ENCODE assay signal across 8 mouse cellular contexts in the genomic region with DNA sequence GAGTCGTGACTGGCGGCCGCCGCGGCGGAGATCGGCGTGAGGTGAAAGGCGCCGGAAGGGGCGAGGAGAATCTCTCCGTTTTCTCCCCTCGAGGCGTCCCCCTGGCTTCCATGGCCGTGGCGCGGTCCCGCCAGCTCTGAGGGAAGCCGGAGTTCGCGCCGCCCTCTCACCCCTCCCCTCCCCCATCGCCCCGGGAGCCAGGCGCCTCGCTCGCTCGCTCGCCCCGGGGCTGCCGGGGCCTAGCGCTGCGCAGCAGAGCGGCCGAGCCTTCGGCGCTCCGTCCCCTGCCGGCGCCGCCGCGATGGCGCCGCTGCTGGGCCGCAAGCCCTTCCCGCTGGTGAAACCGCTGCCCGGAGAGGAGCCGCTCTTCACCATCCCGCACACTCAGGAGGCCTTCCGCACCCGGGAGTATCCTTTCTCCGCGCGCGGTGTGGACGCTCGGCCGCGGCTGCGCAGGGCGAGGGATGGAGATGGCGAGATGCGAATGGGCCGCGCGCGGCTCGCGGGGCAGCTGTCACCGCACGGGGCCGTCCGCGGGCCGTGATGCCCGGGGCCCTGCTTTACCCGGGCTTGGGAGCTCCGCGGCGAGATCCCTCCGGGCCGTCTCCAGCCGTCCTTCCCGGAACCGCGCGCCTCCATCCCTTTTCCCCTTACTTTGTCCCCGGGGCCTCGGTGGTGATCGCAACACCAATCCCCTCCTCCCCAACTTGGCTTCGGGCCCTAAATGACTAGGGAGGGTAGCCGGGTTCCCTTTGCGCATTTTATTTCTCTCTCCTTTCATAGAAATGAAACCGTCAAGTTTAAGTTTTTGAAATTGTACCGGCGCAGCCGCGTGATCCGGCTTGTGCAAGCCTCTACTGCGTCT. TPM values are rescaled to one million over a fixed set of nuclear protein-coding genes. Genes with fewer than 3 reads are reported as not detected.
DNase-seq lines count a peak whose midpoint lies in the region; ATAC-seq lines count a peak whose summit lies in the region.

No protein-coding gene starts in this region.

- DNase-seq in left cerebral cortex, postnatal 25 days (ENCODE audit: low spot score in 2 of 2): peak; percentile 36 to 44
- DNase-seq in left cerebral cortex, adult 9 months (ENCODE audit: low spot score in 2 of 2): no peak
- peak; percentile 49 for DNase-seq in c-Kit-positive CD71-negative TER-119-negative erythroid progenitor cells, embryonic 14.5 days (ENCODE audit: low read depth)
- DNase-seq in liver, embryonic 11.5 days (ENCODE audit: low spot score): peak; percentile 88
- DNase-seq in thymus, postnatal 4 days: peak; percentile 87

- peak overlapping the region; percentile 96 for H3K4me3 ChIP-seq in forebrain, embryonic 16.5 days (replicated peaks; ENCODE audit: low read length)
- peak overlapping the region; percentile 98 for H3K4me3 ChIP-seq in hindbrain, embryonic 12.5 days
- H3K4me3 ChIP-seq in liver, embryonic 11.5 days (ENCODE audit: low read depth, low read length): peak overlapping the region; percentile 99
- peak overlapping the region; percentile 76 for H3K4me3 ChIP-seq in midbrain, embryonic 16.5 days (ENCODE audit: low read depth, low read length)

- H3K27ac ChIP-seq in forebrain, embryonic 16.5 days (ENCODE audit: low read length): peak overlapping the region; percentile 94
- peak overlapping the region; percentile 98 for H3K27ac ChIP-seq in hindbrain, embryonic 12.5 days
- H3K27ac ChIP-seq in liver, embryonic 11.5 days (ENCODE audit: low read depth, low read length): peak overlapping the region; percentile 98
- peak overlapping the region; percentile 95 for H3K27ac ChIP-seq in midbrain, embryonic 16.5 days (ENCODE audit: low read length)

- H3K27me3 ChIP-seq in forebrain, embryonic 16.5 days (replicated peaks; ENCODE audit: control insufficient read depth, insufficient read depth, low read length): no peaks in the 10 kb centered on the region
- H3K27me3 ChIP-seq in hindbrain, embryonic 12.5 days: no peaks in the 10 kb centered on the region
- no peaks in the 10 kb centered on the region for H3K27me3 ChIP-seq in liver, embryonic 11.5 days (replicated peaks; ENCODE audit: control insufficient read depth, insufficient read depth, low read length)
- H3K27me3 ChIP-seq in midbrain, embryonic 16.5 days (ENCODE audit: control insufficient read depth, insufficient read depth, low read depth, low read length): no peaks in the 10 kb centered on the region

- H3K4me2 ChIP-seq in forebrain, embryonic 16.5 days (ENCODE audit: low read length): peak overlapping the region; percentile 94
- H3K4me2 ChIP-seq in hindbrain, embryonic 12.5 days (replicated peaks): peak overlapping the region; percentile 74
- H3K4me2 ChIP-seq in liver, embryonic 11.5 days: peak overlapping the region; percentile 82
- peak overlapping the region; percentile 93 for H3K4me2 ChIP-seq in midbrain, embryonic 16.5 days (ENCODE audit: low read length)

- H3K9ac ChIP-seq in forebrain, embryonic 16.5 days (replicated peaks; ENCODE audit: low read depth, low read length): peak overlapping the region; percentile 97
- peak overlapping the region; percentile 97 for H3K9ac ChIP-seq in hindbrain, embryonic 12.5 days
- H3K9ac ChIP-seq in liver, embryonic 11.5 days (ENCODE audit: low read depth, low read length): peak overlapping the region; percentile 99
- peak overlapping the region; percentile 84 for H3K9ac ChIP-seq in midbrain, embryonic 16.5 days (ENCODE audit: low read depth, low read length)

- intact Hi-C loops in left cerebral cortex, postnatal 25 days (cut with DNase I): loop anchor here (1.0 to 5.0 kb wide), 4 partner anchors 19 to 175 kb away; a partner anchor contains a TSS

- peaks cover 5% of the 10 kb centered on the region for H3K9me3 ChIP-seq in forebrain, embryonic 16.5 days (ENCODE audit: control insufficient read depth, low read length)
- H3K9me3 ChIP-seq in hindbrain, embryonic 12.5 days (replicated peaks): no peaks in the 10 kb centered on the region
- no peaks in the 10 kb centered on the region for H3K9me3 ChIP-seq in liver, embryonic 11.5 days (ENCODE audit: control insufficient read depth, low read length)
- H3K9me3 ChIP-seq in midbrain, embryonic 16.5 days (replicated peaks; ENCODE audit: control insufficient read depth, low read length, poor library complexity, severe bottlenecking): no peaks in the 10 kb centered on the region

- H3K4me1 ChIP-seq in forebrain, embryonic 16.5 days (replicated peaks; ENCODE audit: control insufficient read depth, insufficient read depth, low read length): peaks cover 31% of the 10 kb centered on the region
- peaks cover 23% of the 10 kb centered on the region for H3K4me1 ChIP-seq in hindbrain, embryonic 12.5 days
- peaks cover 21% of the 10 kb centered on the region for H3K4me1 ChIP-seq in liver, embryonic 11.5 days (replicated peaks; ENCODE audit: control insufficient read depth, insufficient read depth, low read length)
- H3K4me1 ChIP-seq in midbrain, embryonic 16.5 days (ENCODE audit: control insufficient read depth, insufficient read depth, low read length): peaks cover 34% of the 10 kb centered on the region

- WGBS in forebrain, embryonic 16.5 days: under 1% methylated on average over 90 of the region's 102 CpGs
- under 1% methylated on average over 90 of the region's 102 CpGs for WGBS in hindbrain, embryonic 12.5 days
- WGBS in liver, embryonic 11.5 days: under 1% methylated on average over 101 of the region's 102 CpGs
- WGBS in midbrain, embryonic 16.5 days: under 1% methylated on average over 86 of the region's 102 CpGs

- H3K36me3 ChIP-seq in forebrain, embryonic 16.5 days (ENCODE audit: control insufficient read depth, insufficient read depth): no peaks in the 10 kb centered on the region
- H3K36me3 ChIP-seq in hindbrain, embryonic 12.5 days: peaks cover 14% of the 10 kb centered on the region; the same call in 1 of the 2 replicates
- H3K36me3 ChIP-seq in liver, embryonic 11.5 days (ENCODE audit: control insufficient read depth, insufficient read depth, low read length): peaks cover 2% of the 10 kb centered on the region; the same call in 1 of the 2 replicates
- peaks cover 2% of the 10 kb centered on the region for H3K36me3 ChIP-seq in midbrain, embryonic 16.5 days (ENCODE audit: control insufficient read depth, insufficient read depth, low read length)

- peak; percentile 63 for ATAC-seq in forebrain, embryonic 16.5 days
- peak; percentile 70 for ATAC-seq in hindbrain, embryonic 12.5 days (ENCODE audit: low FRiP score)
- ATAC-seq in liver, embryonic 11.5 days (replicated peaks; ENCODE audit: low FRiP score): peak; percentile 67
- peak; percentile 56 for ATAC-seq in midbrain, embryonic 16.5 days

RNA-seq across cellular contexts. Expression of a gene that starts 0.5 kb away (rescaled TPM):
- 10 to 100 TPM; 64.5 to 72.0 TPM for total RNA-seq in left cerebral cortex, postnatal 25 days (2021)
- 34.4 and 39.4 TPM in 2 replicates for polyA plus RNA-seq in forebrain, embryonic 16.5 days (2015; fragmentation: Nextera tagmentation; extraction: Ambion mirVana)
- polyA plus RNA-seq in hindbrain, embryonic 12.5 days (2016; fragmentation: Nextera tagmentation; extraction: Ambion mirVana): 63.6 and 63.7 TPM in 2 replicates
- polyA plus RNA-seq in liver, embryonic 11.5 days (2014; fragmentation: Nextera tagmentation; extraction: Ambion mirVana): 47.2 and 50.8 TPM in 2 replicates
- polyA plus RNA-seq in midbrain, embryonic 16.5 days (2015; fragmentation: Nextera tagmentation; extraction: Ambion mirVana): 19.5 and 26.8 TPM in 2 replicates

RNA-seq across cellular contexts. Expression of a gene that starts 19.5 kb away (rescaled TPM):
- 10 to 100 TPM; 52.4 to 53.4 TPM for total RNA-seq in left cerebral cortex, postnatal 25 days (2021)
- polyA plus RNA-seq in forebrain, embryonic 16.5 days (2015; fragmentation: Nextera tagmentation; extraction: Ambion mirVana): 49.7 and 53.9 TPM in 2 replicates
- polyA plus RNA-seq in hindbrain, embryonic 12.5 days (2016; fragmentation: Nextera tagmentation; extraction: Ambion mirVana): 45.1 and 45.9 TPM in 2 replicates
- polyA plus RNA-seq in liver, embryonic 11.5 days (2014; fragmentation: Nextera tagmentation; extraction: Ambion mirVana): 52.5 and 52.9 TPM in 2 replicates
- 40.4 TPM in 2 replicates for polyA plus RNA-seq in midbrain, embryonic 16.5 days (2015; fragmentation: Nextera tagmentation; extraction: Ambion mirVana)

RNA-seq across cellular contexts. Expression of a gene that starts 38.1 kb away (rescaled TPM):
- 10 to 100 TPM; 30.1 to 30.7 TPM for total RNA-seq in left cerebral cortex, postnatal 25 days (2021)
- polyA plus RNA-seq in forebrain, embryonic 16.5 days (2015; fragmentation: Nextera tagmentation; extraction: Ambion mirVana): 19.2 and 22.0 TPM in 2 replicates
- polyA plus RNA-seq in hindbrain, embryonic 12.5 days (2016; fragmentation: Nextera tagmentation; extraction: Ambion mirVana): 26.9 and 27.2 TPM in 2 replicates
- polyA plus RNA-seq in liver, embryonic 11.5 days (2014; fragmentation: Nextera tagmentation; extraction: Ambion mirVana): 24.6 and 29.2 TPM in 2 replicates
- polyA plus RNA-seq in midbrain, embryonic 16.5 days (2015; fragmentation: Nextera tagmentation; extraction: Ambion mirVana): 12.9 and 14.5 TPM in 2 replicates

Comparison
In these comparisons a context has a peak if more than half of its experiments do, and no peak if none do; other contexts are left out.
1. DNase-seq: peak in left cerebral cortex, postnatal 25 days (2 of 2), c-Kit-positive CD71-negative TER-119-negative erythroid progenitor cells, embryonic 14.5 days (single experiment), liver, embryonic 11.5 days (single experiment) and thymus, postnatal 4 days (single experiment); none in left cerebral cortex, adult 9 months (0 of 2).
2. Peak in every context shown above with its lines, with median percentiles within 50 percentile points of each other: ATAC-seq, H3K27ac ChIP-seq, H3K4me2 ChIP-seq, H3K4me3 ChIP-seq and H3K9ac ChIP-seq.